Mouse (Mus musculus): ENCODE results near the gene Hsf5. TPM values are rescaled to one million over a fixed set of nuclear protein-coding genes. Genes with fewer than 3 reads are reported as not detected.

Gene Hsf5
- polyA plus RNA-seq, 2 experiments = 0.02 TPM; not detected in 1

DNA sequence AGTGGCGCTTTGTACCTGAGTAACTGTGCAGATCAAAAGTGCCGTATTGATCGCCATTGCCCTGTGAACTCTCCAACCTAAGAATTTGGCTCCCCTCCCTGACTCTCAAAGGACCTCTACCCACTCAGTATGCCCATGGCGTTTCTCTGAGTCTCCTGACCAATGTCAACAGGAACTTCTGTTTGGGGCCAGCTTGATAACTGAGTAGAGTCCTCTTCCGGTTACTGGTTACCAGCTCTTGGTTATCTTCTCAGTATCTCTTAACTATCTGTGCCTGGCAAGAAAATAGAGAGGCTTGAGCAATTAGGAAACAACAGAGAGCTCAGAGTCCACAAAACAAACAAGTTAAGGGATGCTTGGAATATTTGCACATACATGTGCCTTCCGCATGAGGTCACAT lies 84.1 kb downstream of the Hsf5 start:
- H3K36me3 ChIP-seq (replicated peaks; ENCODE audit: control insufficient read depth, insufficient read depth, low read depth) = no peaks in the 10 kb centered on the region
- H3K4me2 ChIP-seq (ENCODE audit: low read depth) = no peak overlapping the region
- WGBS (ENCODE audit: insufficient replicate concordance) = 49% methylated on average over 6 of the region's 6 CpGs
- no peak overlapping the region for H3K9ac ChIP-seq (replicated peaks)
- H3K27me3 ChIP-seq (ENCODE audit: control insufficient read depth, insufficient read depth, low read length) = no peaks in the 10 kb centered on the region
- ATAC-seq (ENCODE audit: insufficient read depth) (0 out of 2 replicates have a peak, but pooled peaks have one; percentile 17), DNase-seq (ENCODE audit: low read depth in 3 of 3, low spot score in 3 of 3) (no peak)
- no peak overlapping the region; the same call in 1 of the 2 replicates for H3K27ac ChIP-seq
- H3K9me3 ChIP-seq (ENCODE audit: control insufficient read depth, low read length) = no peaks in the 10 kb centered on the region
- H3K4me3 ChIP-seq (ENCODE audit: insufficient read depth in 1 of 2, low read depth in 2 of 2, low read length in 2 of 2) = no peak overlapping the region
- H3K4me1 ChIP-seq (replicated peaks; ENCODE audit: control insufficient read depth in 2 of 2, insufficient read depth in 2 of 2, low read length in 1 of 2) = peaks cover 53 to 69% of the 10 kb centered on the region in 2 experiments
- TF ChIP-seq EP300 (IDR thresholded peaks at IDR 0.05; ENCODE audit: low read depth) = no peak; the same call in 1 of the 2 replicates
- no peak for TF ChIP-seq CTCF (IDR thresholded peaks at IDR 0.05; ENCODE audit: low read depth)

DNA sequence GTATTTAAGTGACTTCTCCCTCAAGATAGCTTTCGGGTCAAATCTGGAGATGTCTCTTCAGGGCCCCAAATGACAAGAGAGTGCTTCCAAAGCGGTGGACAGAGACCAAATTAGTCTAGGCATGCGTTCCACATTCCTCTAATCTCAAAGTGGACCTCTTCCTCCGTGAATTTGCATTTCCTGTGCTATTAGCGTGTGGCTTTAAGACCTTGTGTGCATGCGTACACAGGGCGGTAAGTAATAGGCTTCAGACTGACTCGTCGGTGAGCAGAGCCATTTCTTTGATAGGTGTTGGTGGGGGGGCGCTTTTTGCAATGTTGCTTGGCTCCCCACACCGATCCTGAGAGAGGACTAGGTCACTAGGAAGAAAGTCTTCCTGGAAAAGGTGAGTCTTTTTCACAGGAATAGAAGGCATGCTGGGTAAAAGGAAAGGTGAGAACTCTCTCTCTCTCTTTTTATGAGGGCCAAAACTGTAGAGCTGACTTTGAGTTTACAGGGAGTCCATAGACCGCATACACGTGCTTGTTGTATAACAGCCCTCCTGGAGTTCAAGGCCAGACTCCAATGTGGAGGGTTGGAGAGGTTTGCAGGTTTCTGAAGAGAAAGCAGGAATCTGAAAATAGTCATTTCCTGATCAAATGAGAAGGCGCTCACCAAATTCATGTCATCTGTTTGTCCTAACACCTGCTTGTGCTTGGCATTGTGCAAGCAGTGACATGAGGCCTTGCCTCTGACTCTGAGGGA lies 85.1 kb downstream of the Hsf5 start:
- H3K9ac ChIP-seq (replicated peaks) = peak overlapping the region; percentile 18; the same call in 1 of the 2 replicates
- no peaks in the 10 kb centered on the region for H3K36me3 ChIP-seq (replicated peaks; ENCODE audit: control insufficient read depth, insufficient read depth, low read depth)
- H3K9me3 ChIP-seq (ENCODE audit: control insufficient read depth, low read length) = no peaks in the 10 kb centered on the region
- peak overlapping the region; percentile 42 for H3K4me2 ChIP-seq (ENCODE audit: low read depth)
- no peak for DNase-seq (ENCODE audit: low read depth in 3 of 3, low spot score in 3 of 3)
- no peaks in the 10 kb centered on the region for H3K27me3 ChIP-seq (ENCODE audit: control insufficient read depth, insufficient read depth, low read length)
- TF ChIP-seq EP300 (IDR thresholded peaks at IDR 0.05; ENCODE audit: low read depth) = no peak
- TF ChIP-seq CTCF (IDR thresholded peaks at IDR 0.05; ENCODE audit: low read depth) = no peak
- H3K4me3 ChIP-seq (ENCODE audit: insufficient read depth in 1 of 2, low read depth in 2 of 2, low read length in 2 of 2) = no peak overlapping the region
- 24% methylated on average over 14 of the region's 14 CpGs for WGBS (ENCODE audit: insufficient replicate concordance)
- ATAC-seq (ENCODE audit: insufficient read depth) = no peak
- peak overlapping the region; percentile 57 for H3K27ac ChIP-seq
- H3K4me1 ChIP-seq (replicated peaks; ENCODE audit: control insufficient read depth in 2 of 2, insufficient read depth in 2 of 2, low read length in 1 of 2) = peaks cover 53 to 65% of the 10 kb centered on the region in 2 experiments

DNA sequence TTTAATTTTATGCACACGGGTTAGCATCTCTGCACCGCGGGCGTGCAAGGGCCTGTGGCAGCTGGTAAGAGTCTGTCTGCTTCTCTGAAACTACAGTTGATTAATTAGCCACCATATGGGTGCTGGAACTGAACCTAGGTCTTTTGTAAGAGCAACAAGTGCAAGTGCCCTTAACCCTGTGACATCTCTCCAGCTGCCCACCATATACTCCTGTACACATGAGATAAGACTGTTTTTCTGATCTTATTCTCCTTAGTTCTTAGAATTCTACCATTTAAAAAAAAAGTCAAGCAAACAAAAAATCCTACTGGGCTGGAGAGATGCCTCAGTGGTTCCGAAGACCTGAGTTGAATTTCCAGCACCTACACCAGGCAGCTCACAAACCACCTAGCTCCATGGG lies 86.7 kb downstream of the Hsf5 start:
- TF ChIP-seq EP300 (IDR thresholded peaks at IDR 0.05; ENCODE audit: low read depth) (peak; percentile 74), CTCF (IDR thresholded peaks at IDR 0.05; ENCODE audit: low read depth) (no peak)
- Histone ChIP-seq H3K4me3 (ENCODE audit: insufficient read depth in 1 of 2, low read depth in 2 of 2, low read length in 2 of 2) (no peak overlapping the region), H3K27ac (peak overlapping the region; percentile 7), H3K4me1 (replicated peaks; ENCODE audit: control insufficient read depth in 2 of 2, insufficient read depth in 2 of 2, low read length in 1 of 2) (peaks cover 58 to 64% of the 10 kb centered on the region in 2 experiments), H3K4me2 (ENCODE audit: low read depth) (peak overlapping the region; percentile 50), H3K9me3 (ENCODE audit: control insufficient read depth, low read length) (no peaks in the 10 kb centered on the region), H3K36me3 (replicated peaks; ENCODE audit: control insufficient read depth, insufficient read depth, low read depth) (no peaks in the 10 kb centered on the region), H3K27me3 (ENCODE audit: control insufficient read depth, insufficient read depth, low read length) (no peaks in the 10 kb centered on the region), H3K9ac (replicated peaks) (peak overlapping the region; percentile 7)
- ATAC-seq (ENCODE audit: insufficient read depth) = peak; percentile 76
- DNase-seq (ENCODE audit: low read depth in 3 of 3, low spot score in 3 of 3) = peak in 2 of 3 experiments; percentile 45 to 49
- WGBS (ENCODE audit: insufficient replicate concordance) = 39% methylated on average over 5 of the region's 5 CpGs

DNA sequence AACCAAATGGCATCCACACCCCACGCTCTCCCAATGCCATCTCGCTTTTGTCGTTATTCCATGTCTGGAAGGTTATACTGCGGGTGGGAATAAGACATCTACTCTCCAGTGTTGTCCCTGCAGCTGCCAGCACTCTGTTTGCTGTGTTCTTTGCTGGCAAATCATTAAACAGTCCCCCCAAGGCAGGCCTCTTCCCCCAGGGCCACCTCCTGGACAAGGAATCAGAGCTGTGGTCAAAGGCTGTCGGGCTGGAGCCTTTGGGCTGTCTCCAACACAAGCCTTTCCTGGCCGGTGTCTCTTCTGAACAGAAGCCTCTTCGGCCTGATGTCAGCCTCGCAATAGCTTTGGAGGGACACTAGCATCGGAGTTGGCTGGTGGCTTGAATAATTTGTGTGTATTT lies 87.3 kb downstream of the Hsf5 start:
- no peak for TF ChIP-seq CTCF (IDR thresholded peaks at IDR 0.05; ENCODE audit: low read depth)
- 73% methylated on average over 9 of the region's 9 CpGs for WGBS (ENCODE audit: insufficient replicate concordance)
- H3K9ac ChIP-seq (replicated peaks) = no peak overlapping the region; the same call in 1 of the 2 replicates

DNA sequence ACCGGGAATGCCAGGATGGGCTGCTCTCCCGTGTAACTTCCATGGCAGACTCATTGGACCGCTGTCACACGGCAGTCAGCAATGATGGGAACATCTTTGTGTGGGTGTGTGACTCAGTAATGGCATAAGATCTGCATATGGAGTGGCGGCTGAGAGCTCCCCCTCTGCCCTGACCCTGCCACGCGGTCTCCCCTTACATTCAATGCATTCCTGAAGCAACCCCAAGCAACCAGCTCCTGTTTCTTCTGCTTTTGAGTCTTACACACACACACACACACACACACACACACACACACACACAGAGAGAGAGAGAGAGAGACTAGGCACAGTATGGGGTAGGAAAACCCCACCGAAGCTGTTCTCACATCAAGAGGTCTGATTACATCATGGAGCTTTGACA lies 90.6 kb downstream of the Hsf5 start:
- ATAC-seq (ENCODE audit: insufficient read depth) = no peak
- Histone ChIP-seq H3K9ac (replicated peaks) (no peak overlapping the region), H3K27me3 (ENCODE audit: control insufficient read depth, insufficient read depth, low read length) (no peaks in the 10 kb centered on the region), H3K9me3 (ENCODE audit: control insufficient read depth, low read length) (no peaks in the 10 kb centered on the region), H3K27ac (no peak overlapping the region), H3K4me3 (ENCODE audit: insufficient read depth in 1 of 2, low read depth in 2 of 2, low read length in 2 of 2) (no peak overlapping the region), H3K4me2 (ENCODE audit: low read depth) (no peak overlapping the region), H3K4me1 (replicated peaks; ENCODE audit: control insufficient read depth in 2 of 2, insufficient read depth in 2 of 2, low read length in 1 of 2) (peaks cover 56 to 71% of the 10 kb centered on the region in 2 experiments), H3K36me3 (replicated peaks; ENCODE audit: control insufficient read depth, insufficient read depth, low read depth) (no peaks in the 10 kb centered on the region)
- 62% methylated on average over 8 of the region's 8 CpGs for WGBS (ENCODE audit: insufficient replicate concordance)
- no peak for DNase-seq (ENCODE audit: low read depth in 3 of 3, low spot score in 3 of 3)
- TF ChIP-seq CTCF (IDR thresholded peaks at IDR 0.05; ENCODE audit: low read depth) (no peak), EP300 (IDR thresholded peaks at IDR 0.05; ENCODE audit: low read depth) (no peak)

More for the DNA sequence above, 87.3 kb downstream of the Hsf5 start:
- no peak overlapping the region for H3K4me3 ChIP-seq (ENCODE audit: insufficient read depth in 1 of 2, low read depth in 2 of 2, low read length in 2 of 2)
- ATAC-seq (ENCODE audit: insufficient read depth) = no peak
- no peaks in the 10 kb centered on the region for H3K36me3 ChIP-seq (replicated peaks; ENCODE audit: control insufficient read depth, insufficient read depth, low read depth)
- peaks cover 61 to 69% of the 10 kb centered on the region in 2 experiments for H3K4me1 ChIP-seq (replicated peaks; ENCODE audit: control insufficient read depth in 2 of 2, insufficient read depth in 2 of 2, low read length in 1 of 2)
- peak overlapping the region; percentile 7 for H3K27ac ChIP-seq
- no peaks in the 10 kb centered on the region for H3K9me3 ChIP-seq (ENCODE audit: control insufficient read depth, low read length)
- peak overlapping the region; percentile 50 for H3K4me2 ChIP-seq (ENCODE audit: low read depth)
- no peak for DNase-seq (ENCODE audit: low read depth in 3 of 3, low spot score in 3 of 3)
- no peaks in the 10 kb centered on the region for H3K27me3 ChIP-seq (ENCODE audit: control insufficient read depth, insufficient read depth, low read length)

Measured in liver, embryonic 14.5 days (tissue).